Mouse (Mus musculus) lung, adult 2 months (tissue): ENCODE measurements around the gene Spag8.

Experiments used
- CTCF ChIP-seq: fragments of 200-500 bp; IDR thresholded peaks from 2 replicates; pipeline ENCODE4 v1.5.1; 2011; ENCODE audit warnings: mild to moderate bottlenecking, low read length, control low read depth; ENCODE audit not compliant: insufficient read depth
- POLR2A ChIP-seq: fragments of 200-500 bp; IDR thresholded peaks from 2 replicates; pipeline ENCODE4 v1.6.1; 2011; ENCODE audit warnings: low read depth, mild to moderate bottlenecking, control low read depth, low read length, borderline replicate concordance; ENCODE audit errors: extremely low read depth

- TF ChIP-seq CTCF (no peak), POLR2A (no peak)
Observed at GRCm38 (mm10) chr4:43696561-43696960, 43.2 kb upstream of the Spag8 start.
